Mouse (Mus musculus) ES-E14 (cell line): Measurements from ENCODE around the gene Bicral. TPM values are rescaled to one million over a fixed set of nuclear protein-coding genes. Genes with fewer than 3 reads are reported as not detected.

Source experiments
- DNase-seq: peaks from one replicate; pipeline ENCODE4 v3.0.0-alpha.2; 2013; ENCODE audit warnings: low read depth, low spot score
- H3K27ac ChIP-seq: 2 replicates; pipeline ENCODE4 v1.5.1; 2012; ENCODE audit warnings: low read depth, mild to moderate bottlenecking, low read length, moderate library complexity, mixed read lengths; ENCODE audit not compliant: poor library complexity, insufficient read depth, severe bottlenecking
- H3K36me3 ChIP-seq: 2 replicates; pipeline ENCODE4 v1.6.1; 2012; ENCODE audit warnings: mild to moderate bottlenecking, low read length, moderate library complexity, mixed read lengths; ENCODE audit not compliant: control insufficient read depth, poor library complexity, insufficient read depth, severe bottlenecking
- H3K4me1 ChIP-seq, 2 experiments: fragments of 150-350 bp in 1 of 2; sonication (generic) in 1 of 2; 2 replicates each; pipeline ENCODE4 v1.6.1; 2012; ENCODE audit warnings: low read length in 2 of 2, mild to moderate bottlenecking in 1 of 2, mixed read lengths in 1 of 2; ENCODE audit not compliant: control insufficient read depth in 2 of 2, insufficient read depth in 2 of 2, poor library complexity in 1 of 2
- H3K4me3 ChIP-seq, 2 experiments: fragments of 150-350 bp in 1 of 2; sonication (generic) in 1 of 2; 2 replicates each; pipeline ENCODE4 v1.5.1; 2012; ENCODE audit warnings: low read length in 2 of 2, low read depth in 1 of 2, mild to moderate bottlenecking in 1 of 2, mixed read lengths in 1 of 2; ENCODE audit not compliant: insufficient read depth in 1 of 2, poor library complexity in 1 of 2, severe bottlenecking in 1 of 2
- H3K9ac ChIP-seq: 2 replicates; pipeline ENCODE4 v1.6.1; 2012; ENCODE audit warnings: low read depth, mild to moderate bottlenecking, low read length, mixed read lengths; ENCODE audit not compliant: poor library complexity, insufficient read depth, severe bottlenecking
- H3K9me3 ChIP-seq: fragments of 150-350 bp; sonication (generic); 2 replicates; pipeline ENCODE4 v1.6.1; 2012; ENCODE audit warnings: low read depth, mild to moderate bottlenecking, low read length; ENCODE audit not compliant: control insufficient read depth, insufficient read depth
- CHD2 ChIP-seq: IDR thresholded peaks from 2 replicates; pipeline ENCODE4 v1.6.1; 2014; ENCODE audit warnings: mild to moderate bottlenecking, low read depth, low read length, inconsistent platforms
- HCFC1 ChIP-seq: IDR thresholded peaks from 2 replicates; pipeline ENCODE4 v1.6.1; 2012; ENCODE audit warnings: low read length, inconsistent platforms, borderline replicate concordance; ENCODE audit not compliant: insufficient read depth
- MAFK ChIP-seq: IDR thresholded peaks from 2 replicates; pipeline ENCODE4 v1.6.1; 2014; ENCODE audit warnings: mild to moderate bottlenecking, low read depth, low read length, inconsistent platforms; ENCODE audit not compliant: insufficient read depth
- ZC3H11A ChIP-seq: IDR thresholded peaks from 2 replicates; pipeline ENCODE4 v1.6.1; 2012; ENCODE audit warnings: low read depth, mild to moderate bottlenecking, inconsistent platforms, low read length, borderline replicate concordance
- ZNF384 ChIP-seq: IDR thresholded peaks from 2 replicates; pipeline ENCODE4 v1.6.1; 2012; ENCODE audit warnings: low read depth, low read length, inconsistent platforms
- in situ Hi-C, 2 experiments: fragments of 600-800 bp; cut with MboI; formaldehyde crosslinking; loops; one replicate each; pipeline ENCODE4 v1.15.1; 2025; ENCODE audit warnings: low sequenced_read_pairs in 2 of 2, inconsistent platforms in 1 of 2; ENCODE audit not compliant: unreplicated experiment in 2 of 2
- total RNA-seq: library from RNA; depleted of rRNA; stranded (reverse); fragments of 300-350 nt; gene quantifications from 2 replicates; pipeline ENCODE4 v1.2.3, GENCODE M21; 2012

The Bicral gene
- total RNA-seq, 1 experiment, result 20.2 TPM

GRCm38 (mm10) chr17:46837897-46838296 lies 20.4 kb downstream of the Bicral start:
- Histone ChIP-seq H3K27ac (no peak overlapping the region), H3K4me1 (peaks cover 4 to 12% of the 10 kb centered on the region in 2 experiments; a peak in 2 of 4 replicates), H3K4me3 (no peak overlapping the region), H3K36me3 (no peaks in the 10 kb centered on the region; the same call in 1 of the 2 replicates), H3K9me3 (no peaks in the 10 kb centered on the region), H3K9ac (no peak overlapping the region)
- TF ChIP-seq ZC3H11A, result no peak
- no peak for TF ChIP-seq CHD2
- no peak for TF ChIP-seq ZNF384
- TF ChIP-seq HCFC1, result no peak
- no peak for TF ChIP-seq MAFK
- DNase-seq, result no peak
- in situ Hi-C loops, result no loop called here

GRCm38 (mm10) chr17:46835093-46835715 lies 23.1 kb downstream of the Bicral start:
- in situ Hi-C loops, result no loop called here
- H3K27ac ChIP-seq, result no peak overlapping the region

GRCm38 (mm10) chr17:46832981-46833305 lies 25.3 kb downstream of the Bicral start:
- DNase-seq, result no peak
- no peak overlapping the region for H3K27ac ChIP-seq
- H3K9me3 ChIP-seq, result no peaks in the 10 kb centered on the region
- in situ Hi-C loops, result no loop called here
- no peak overlapping the region for H3K9ac ChIP-seq
- TF ChIP-seq MAFK (no peak), CHD2 (no peak), ZC3H11A (no peak), ZNF384 (no peak), HCFC1 (no peak)
- H3K4me1 ChIP-seq, result peaks cover 0 to 9% of the 10 kb centered on the region in 2 experiments; a peak in 3 of 4 replicates
- H3K36me3 ChIP-seq, result peaks cover 5% of the 10 kb centered on the region; the same call in 1 of the 2 replicates
- no peak overlapping the region for H3K4me3 ChIP-seq

More at GRCm38 (mm10) chr17:46835093-46835715, 23.1 kb downstream of the Bicral start:
- Histone ChIP-seq H3K4me1 (peaks cover 2 to 15% of the 10 kb centered on the region in 2 experiments; a peak in 3 of 4 replicates), H3K9ac (no peak overlapping the region), H3K4me3 (no peak overlapping the region), H3K9me3 (no peaks in the 10 kb centered on the region), H3K36me3 (no peaks in the 10 kb centered on the region; the same call in 1 of the 2 replicates)
- DNase-seq, result no peak
- TF ChIP-seq HCFC1 (no peak), CHD2 (no peak), ZC3H11A (no peak), MAFK (no peak), ZNF384 (no peak)

GRCm38 (mm10) chr17:46832101-46832980 lies 25.9 kb downstream of the Bicral start:
- Histone ChIP-seq H3K4me3 (no peak overlapping the region), H3K9ac (no peak overlapping the region), H3K4me1 (peaks cover 0 to 7% of the 10 kb centered on the region in 2 experiments; a peak in 3 of 4 replicates), H3K27ac (peak overlapping the region; percentile 40; the same call in 1 of the 2 replicates), H3K36me3 (peaks cover 6% of the 10 kb centered on the region; the same call in 1 of the 2 replicates), H3K9me3 (no peaks in the 10 kb centered on the region)
- DNase-seq, result no peak
- in situ Hi-C loops, result no loop called here
- TF ChIP-seq ZC3H11A (no peak), CHD2 (no peak), HCFC1 (no peak), ZNF384 (no peak), MAFK (no peak)
